Mouse (Mus musculus) A20 (cell line): ENCODE data around the gene Nsun2.

Experiments
- DNase-seq: peaks from one replicate; pipeline ENCODE4 v3.0.0-alpha.2; 2011; ENCODE audit warnings: low read depth, low spot score

Gene Nsun2

GRCm38 (mm10) chr13:69524158-69524530 is 9.4 kb upstream of the Nsun2 start:
- no peak for DNase-seq

- DNase-seq, result no peak
Observed at GRCm38 (mm10) chr13:69525867-69526266, 7.7 kb upstream of the Nsun2 start.

GRCm38 (mm10) chr13:69528531-69528930 is 5.0 kb upstream of the Nsun2 start:
- DNase-seq, result no peak

- no peak for DNase-seq
Observed at GRCm38 (mm10) chr13:69530156-69530555, 3.4 kb upstream of the Nsun2 start.

- no peak for DNase-seq
Observed at GRCm38 (mm10) chr13:69530951-69531350, 2.6 kb upstream of the Nsun2 start.

- no peak for DNase-seq
Observed at GRCm38 (mm10) chr13:69531431-69531830, 2.1 kb upstream of the Nsun2 start.

- no peak for DNase-seq
Observed at GRCm38 (mm10) chr13:69532101-69532892, 1.2 kb upstream of the Nsun2 start.

GRCm38 (mm10) chr13:69532893-69533404 is 597 bp upstream of the Nsun2 start:
- peak; percentile 51 for DNase-seq

GRCm38 (mm10) chr13:69534334-69534653 is 748 bp downstream of the Nsun2 start, which contains the start of gene Tent4a:
Tent4a (minus strand) TSS chr13:69534617.
- DNase-seq, result no peak

GRCm38 (mm10) chr13:69534654-69535551 is 1.4 kb downstream of the Nsun2 start:
- peak; percentile 96 for DNase-seq

- DNase-seq, result no peak
Observed at GRCm38 (mm10) chr13:69536021-69536420, 2.5 kb downstream of the Nsun2 start.

- no peak for DNase-seq
Observed at GRCm38 (mm10) chr13:69537366-69537765, 3.8 kb downstream of the Nsun2 start.

GRCm38 (mm10) chr13:69538327-69538726 is 4.8 kb downstream of the Nsun2 start:
- no peak for DNase-seq

GRCm38 (mm10) chr13:69541209-69541608 is 7.7 kb downstream of the Nsun2 start:
- no peak for DNase-seq

- DNase-seq, result no peak
Observed at GRCm38 (mm10) chr13:69541776-69542175, 8.2 kb downstream of the Nsun2 start.

GRCm38 (mm10) chr13:69542571-69543352 is 9.2 kb downstream of the Nsun2 start:
- no peak for DNase-seq

- no peak for DNase-seq
Observed at GRCm38 (mm10) chr13:69543595-69543994, 10.0 kb downstream of the Nsun2 start.

GRCm38 (mm10) chr13:69545019-69545418 is 11.5 kb downstream of the Nsun2 start:
- peak; percentile 61 for DNase-seq

GRCm38 (mm10) chr13:69547488-69548180 is 14.1 kb downstream of the Nsun2 start:
- no peak for DNase-seq

- no peak for DNase-seq
Observed at GRCm38 (mm10) chr13:69549980-69550379, 16.4 kb downstream of the Nsun2 start.

GRCm38 (mm10) chr13:69550831-69551230 is 17.3 kb downstream of the Nsun2 start:
- DNase-seq, result no peak
